Mouse (Mus musculus) liver, embryonic 16.5 days (tissue): Measurements from ENCODE around the gene Mcl1. TPM values are rescaled to one million over a fixed set of nuclear protein-coding genes. Genes with fewer than 3 reads are reported as not detected.
"Not testable (repeated sequence)": the region's sequence is repeated elsewhere in the genome, so short reads cannot be mapped to it uniquely, and the experiment has no call there.

ENCODE experiments used
- ATAC-seq: fragments of 200-750 bp; cut with Nextera tagmentation; 2 replicates; pipeline ENCODE4 v1.8.0; 2017; ENCODE audit warnings: low read depth, mild to moderate bottlenecking, moderate number of reproducible peaks, moderate library complexity
- H3K27ac ChIP-seq: fragments of 300-500 bp; sonication (generic); 2 replicates; pipeline ENCODE4 v1.5.1; 2014; ENCODE audit warnings: mild to moderate bottlenecking, low read length
- H3K27me3 ChIP-seq: fragments of 300-500 bp; sonication (generic); 2 replicates; pipeline ENCODE4 v1.6.1; 2014; ENCODE audit warnings: low read depth, low read length, mixed read lengths; ENCODE audit not compliant: control insufficient read depth, insufficient read depth
- H3K36me3 ChIP-seq: fragments of 300-500 bp; sonication (generic); 2 replicates; pipeline ENCODE4 v1.6.1; 2014; ENCODE audit warnings: mild to moderate bottlenecking; ENCODE audit not compliant: control insufficient read depth, insufficient read depth
- H3K4me1 ChIP-seq: fragments of 300-500 bp; sonication (generic); 2 replicates; pipeline ENCODE4 v1.6.1; 2014; ENCODE audit warnings: low read depth, low read length, mixed read lengths; ENCODE audit not compliant: control insufficient read depth
- H3K4me2 ChIP-seq: fragments of 300-500 bp; sonication (generic); 2 replicates; pipeline ENCODE4 v1.6.1; 2014; ENCODE audit warnings: low read depth, low read length, mixed read lengths
- H3K4me3 ChIP-seq: fragments of 300-500 bp; sonication (generic); 2 replicates; pipeline ENCODE4 v1.5.1; 2014; ENCODE audit warnings: low read depth, mild to moderate bottlenecking, low read length
- H3K9ac ChIP-seq: fragments of 300-500 bp; sonication (generic); 2 replicates; pipeline ENCODE4 v1.6.1; 2014; ENCODE audit warnings: low read depth, low read length
- H3K9me3 ChIP-seq: fragments of 300-500 bp; sonication (generic); replicated peaks from 2 replicates; pipeline ENCODE4 v1.6.1; 2016; ENCODE audit warnings: low read length; ENCODE audit not compliant: control insufficient read depth
- WGBS: fragments of 180-500 bp; shearing (Covaris S2); extraction: QIAGEN DNeasy Blood & Tissue Kit; methylation state at CpG from one replicate; pipeline ENCODE4 v1.1.7; 2014; ENCODE audit not compliant: insufficient replicate concordance; 5-methylcytosine and 5-hydroxymethylcytosine counted together
- polyA plus RNA-seq: library from polyadenylated mRNA; unstranded; fragments of >200 nt; fragmentation: Nextera tagmentation; extraction: Ambion mirVana; gene quantifications from 2 replicates; pipeline ENCODE4 v1.2.1, GENCODE M21; 2015

Mcl1 gene
- polyA plus RNA-seq, 1 experiment from 2014 or later: 14.5 TPM

GRCm38 (mm10) chr3:95654371-95654770 is 4.2 kb upstream of the Mcl1 start:
- not testable (repeated sequence) for H3K9me3 ChIP-seq, H3K4me2 ChIP-seq, H3K27ac ChIP-seq, ATAC-seq, H3K27me3 ChIP-seq, H3K36me3 ChIP-seq, H3K9ac ChIP-seq, H3K4me3 ChIP-seq
- H3K4me1 ChIP-seq: peaks cover 30% of the 10 kb centered on the region
- WGBS: 73% methylated on average over 3 of the region's 3 CpGs

- Histone ChIP-seq H3K4me2 (no peak overlapping the region), H3K27me3 (no peaks in the 10 kb centered on the region), H3K27ac (no peak overlapping the region), H3K4me3 (no peak overlapping the region), H3K9ac (no peak overlapping the region), H3K36me3 (peaks cover 5% of the 10 kb centered on the region; the same call in 1 of the 2 replicates), H3K9me3 (no peaks in the 10 kb centered on the region), H3K4me1 (peaks cover 30% of the 10 kb centered on the region)
- ATAC-seq: no peak
- WGBS: 80% methylated on average over 5 of the region's 5 CpGs
Measured at GRCm38 (mm10) chr3:95655437-95655836, 3.2 kb upstream of the Mcl1 start.

- no peak overlapping the region for H3K4me2 ChIP-seq
- H3K36me3 ChIP-seq: peaks cover 12% of the 10 kb centered on the region
- no peak overlapping the region for H3K9ac ChIP-seq
- no peak overlapping the region for H3K4me3 ChIP-seq
- no peaks in the 10 kb centered on the region for H3K27me3 ChIP-seq
- ATAC-seq: no peak
- H3K27ac ChIP-seq: peak overlapping the region; percentile 97; the same call in 1 of the 2 replicates
- H3K9me3 ChIP-seq: no peaks in the 10 kb centered on the region
- H3K4me1 ChIP-seq: peaks cover 39% of the 10 kb centered on the region
- 67% methylated on average over 3 of the region's 3 CpGs for WGBS
Measured at GRCm38 (mm10) chr3:95657108-95657507, 1.5 kb upstream of the Mcl1 start.

DNA sequence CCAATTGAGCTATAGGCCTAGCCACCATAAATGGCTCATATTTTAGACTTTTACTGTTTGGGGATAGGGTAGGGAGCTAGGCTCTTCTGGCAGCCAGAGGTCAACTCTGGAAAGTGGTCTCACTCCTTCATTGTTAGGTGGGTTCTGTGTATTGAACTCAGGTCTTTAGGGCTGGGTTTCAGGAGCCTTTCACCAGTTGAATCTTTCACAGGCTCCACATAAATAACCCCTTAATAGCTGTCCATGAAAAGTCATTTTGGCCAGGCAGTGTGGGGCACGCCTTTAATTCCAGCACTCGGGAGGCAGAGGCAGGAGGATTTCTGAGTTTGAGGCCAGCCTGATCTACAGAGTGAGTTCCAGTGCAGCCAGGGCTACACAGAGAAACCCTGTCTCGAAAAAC is 877 bp upstream of the Mcl1 start:
- H3K4me3 ChIP-seq: peak overlapping the region; percentile 99
- H3K27me3 ChIP-seq: no peaks in the 10 kb centered on the region
- peak overlapping the region; percentile 97 for H3K27ac ChIP-seq
- no peak for ATAC-seq
- H3K4me1 ChIP-seq: peaks cover 39% of the 10 kb centered on the region
- H3K9ac ChIP-seq: peak overlapping the region; percentile 99
- peaks cover 16% of the 10 kb centered on the region for H3K36me3 ChIP-seq
- peak overlapping the region; percentile 82 for H3K4me2 ChIP-seq
- H3K9me3 ChIP-seq: no peaks in the 10 kb centered on the region
- 67% methylated on average over 3 of the region's 3 CpGs for WGBS

GRCm38 (mm10) chr3:95658868-95659712 is 502 bp downstream of the Mcl1 start:
- peak overlapping the region; percentile 99 for H3K9ac ChIP-seq
- no peaks in the 10 kb centered on the region for H3K9me3 ChIP-seq
- under 1% methylated on average over 93 of the region's 113 CpGs for WGBS
- ATAC-seq: peak; percentile 25
- peaks cover 28% of the 10 kb centered on the region for H3K36me3 ChIP-seq
- peak overlapping the region; percentile 99 for H3K4me3 ChIP-seq
- H3K27ac ChIP-seq: peak overlapping the region; percentile 97
- no peaks in the 10 kb centered on the region for H3K27me3 ChIP-seq
- peaks cover 48% of the 10 kb centered on the region for H3K4me1 ChIP-seq
- H3K4me2 ChIP-seq: peak overlapping the region; percentile 83

- WGBS: under 1% methylated on average over 8 of the region's 8 CpGs
- ATAC-seq: no peak
- Histone ChIP-seq H3K36me3 (peaks cover 35% of the 10 kb centered on the region), H3K9me3 (no peaks in the 10 kb centered on the region), H3K4me3 (peak overlapping the region; percentile 99), H3K9ac (peak overlapping the region; percentile 99), H3K4me2 (peak overlapping the region; percentile 83), H3K27me3 (no peaks in the 10 kb centered on the region), H3K27ac (peak overlapping the region; percentile 97), H3K4me1 (peaks cover 52% of the 10 kb centered on the region)
Measured at GRCm38 (mm10) chr3:95659948-95660347, 1.4 kb downstream of the Mcl1 start.

GRCm38 (mm10) chr3:95660788-95661478 is 2.3 kb downstream of the Mcl1 start:
- ATAC-seq: no peak
- 18% methylated on average over 2 of the region's 2 CpGs for WGBS
- Histone ChIP-seq H3K4me2 (peak overlapping the region; percentile 83), H3K27me3 (no peaks in the 10 kb centered on the region), H3K36me3 (peaks cover 35% of the 10 kb centered on the region), H3K4me1 (peaks cover 59% of the 10 kb centered on the region), H3K9ac (peak overlapping the region; percentile 99), H3K9me3 (no peaks in the 10 kb centered on the region), H3K27ac (peak overlapping the region; percentile 97), H3K4me3 (peak overlapping the region; percentile 99)

DNA sequence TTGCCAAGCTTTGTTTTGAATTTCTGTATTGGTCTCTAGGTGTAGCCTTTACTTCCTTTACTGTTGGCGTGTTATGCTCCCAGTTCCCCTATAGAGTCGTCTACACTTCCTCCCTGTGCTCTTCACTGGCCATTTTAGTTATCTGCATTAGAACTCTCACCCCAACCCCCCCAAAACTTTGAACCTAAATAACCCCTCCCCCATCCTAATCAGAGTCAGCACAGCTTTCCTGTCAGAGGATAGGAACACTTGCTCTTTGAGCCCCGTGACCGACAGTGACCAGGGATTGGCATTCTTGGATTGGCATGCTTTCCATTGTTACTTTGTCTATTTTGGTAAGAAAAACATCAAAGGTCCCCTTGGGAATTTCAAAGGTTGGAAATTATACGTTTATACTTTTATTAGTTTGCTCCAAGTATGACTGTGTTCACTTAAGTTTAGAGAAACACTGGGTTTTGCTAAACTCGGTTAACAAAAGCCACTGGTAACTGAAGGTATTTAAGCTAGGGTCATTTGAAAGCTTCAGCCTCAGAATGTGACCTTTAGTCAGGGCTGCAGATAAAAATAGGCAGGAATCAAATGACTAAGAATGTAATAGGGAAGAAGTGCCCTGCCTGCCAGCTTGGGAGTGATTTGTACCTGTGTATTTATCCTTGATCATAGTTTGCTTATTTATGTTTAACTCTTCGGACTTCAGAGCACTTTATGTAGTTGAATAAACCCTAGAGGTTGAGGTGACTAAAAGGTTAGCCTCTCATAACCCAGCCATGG is 3.5 kb downstream of the Mcl1 start:
- 19% methylated on average over 7 of the region's 7 CpGs for WGBS
- no peak for ATAC-seq
- Histone ChIP-seq H3K36me3 (peaks cover 35% of the 10 kb centered on the region), H3K9ac (0 out of 2 replicates have a peak overlapping the region, but pooled peaks have one; percentile 8), H3K4me1 (peaks cover 70% of the 10 kb centered on the region), H3K27me3 (no peaks in the 10 kb centered on the region), H3K9me3 (no peaks in the 10 kb centered on the region), H3K4me3 (peak overlapping the region; percentile 30), H3K27ac (peak overlapping the region; percentile 56), H3K4me2 (peak overlapping the region; percentile 83)
